In the genomic region with DNA sequence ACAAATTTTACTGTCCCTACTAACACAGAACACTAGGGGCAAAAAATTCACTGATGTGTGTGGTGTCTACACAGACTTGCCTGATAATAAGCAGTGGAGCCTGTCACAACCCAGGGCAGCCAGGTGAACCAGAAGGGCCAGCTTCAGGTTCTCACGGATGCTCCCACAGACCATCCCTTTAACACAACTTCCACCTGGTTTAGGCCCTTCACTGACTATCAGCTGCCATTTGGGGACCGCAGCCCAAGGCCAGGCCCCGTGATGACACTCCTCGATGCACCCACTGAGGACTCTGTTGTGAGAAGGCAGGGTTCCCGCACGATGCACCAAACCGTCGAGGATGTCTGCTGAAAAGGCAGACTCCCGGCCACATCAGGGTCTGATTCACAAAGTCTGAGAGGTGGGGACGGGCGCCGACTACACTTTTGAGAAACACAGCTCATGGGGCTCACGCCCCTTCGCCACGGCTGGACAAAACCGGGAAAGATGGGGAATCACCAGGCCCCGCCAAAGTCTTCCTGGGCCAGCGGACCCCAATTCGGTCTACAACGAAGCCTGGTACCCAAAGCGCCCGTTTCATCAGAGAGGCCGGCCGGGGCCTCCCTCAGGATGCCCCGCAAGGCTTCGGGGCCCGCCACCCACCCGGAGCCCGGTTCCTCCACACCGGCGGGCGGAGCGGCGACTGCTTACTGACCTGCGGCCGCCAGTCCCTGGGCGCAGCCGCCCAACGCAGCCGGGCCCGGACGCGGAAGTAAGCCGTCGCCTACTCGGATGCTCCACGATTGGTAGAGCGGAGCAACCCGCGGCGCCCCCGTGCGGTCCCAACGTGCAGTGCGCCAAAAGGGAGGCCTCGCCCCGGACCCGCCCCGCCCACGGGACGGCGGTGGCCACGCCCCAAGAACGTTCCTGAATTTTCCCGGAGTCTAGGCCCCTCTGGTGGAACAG, we compare ENCODE assay signal across 8 mouse cellular contexts. TPM values are rescaled to one million over a fixed set of nuclear protein-coding genes. Genes with fewer than 3 reads are reported as not detected.
A peak's percentile ranks its signal among the peaks of the same experiment; 100 is the strongest.
DNase-seq lines count a peak whose midpoint lies in the region; ATAC-seq and TF ChIP-seq lines count a peak whose summit lies in the region.

No protein-coding gene starts in this region.

- under 1% methylated on average over 63 of the region's 65 CpGs for WGBS in forebrain, embryonic 14.5 days
- under 1% methylated on average over 65 of the region's 65 CpGs for WGBS in neural tube, embryonic 15.5 days

- H3K27ac ChIP-seq in ES-Bruce4 (ENCODE audit: insufficient read depth, low read length): no peak overlapping the region
- peak overlapping the region; percentile 56 for H3K27ac ChIP-seq in forebrain, embryonic 14.5 days (ENCODE audit: low read depth, low read length)
- peak overlapping the region; percentile 87 for H3K27ac ChIP-seq in neural tube, embryonic 15.5 days (replicated peaks)

- peak overlapping the region; percentile 58 for H3K4me2 ChIP-seq in forebrain, embryonic 14.5 days (ENCODE audit: low read length)
- H3K4me2 ChIP-seq in neural tube, embryonic 15.5 days: peak overlapping the region; percentile 87

- no peak for TF ChIP-seq POLR2A in ES-Bruce4 (IDR thresholded peaks at IDR 0.05; ENCODE audit: insufficient read depth, low read length)

- peak; percentile 60 for TF ChIP-seq CTCF in ES-Bruce4 (IDR thresholded peaks at IDR 0.05; ENCODE audit: low read depth, low read length)

- DNase-seq in forebrain, embryonic 14.5 days (ENCODE audit: low spot score): peak; percentile 94
- peak; percentile 98 to 99 for DNase-seq in heart, postnatal 14 days
- peak; percentile 95 for DNase-seq in layer of hippocampus, adult 11-12 months (ENCODE audit: low spot score)
- DNase-seq in lung, adult 18-20 months: peak; percentile 95 to 96
- DNase-seq in testis, postnatal 14 days (ENCODE audit: low spot score): peak; percentile 95

- peak; percentile 97 for ATAC-seq in cerebellum, adult (ENCODE audit: insufficient number of reproducible peaks, low FRiP score, low TSS enrichment)
- peak; percentile 97 for ATAC-seq in forebrain, embryonic 14.5 days
- peak; percentile 98 for ATAC-seq in neural tube, embryonic 15.5 days (ENCODE audit: low FRiP score)

- peak overlapping the region; percentile 72 for H3K4me3 ChIP-seq in ES-Bruce4 (ENCODE audit: low read depth, low read length)
- H3K4me3 ChIP-seq in forebrain, embryonic 14.5 days (ENCODE audit: low read depth, low read length): peak overlapping the region; percentile 59
- H3K4me3 ChIP-seq in neural tube, embryonic 15.5 days (replicated peaks): peak overlapping the region; percentile 87

- TF ChIP-seq EP300 in ES-Bruce4 (IDR thresholded peaks at IDR 0.05; ENCODE audit: insufficient read depth, low read depth, low read length): peak; percentile 26; the same call in 1 of the 2 replicates

- H3K36me3 ChIP-seq in ES-Bruce4 (ENCODE audit: control insufficient read depth, insufficient read depth, low read length, poor library complexity, severe bottlenecking): peaks cover 5% of the 10 kb centered on the region
- peaks cover 11% of the 10 kb centered on the region; the same call in 1 of the 2 replicates for H3K36me3 ChIP-seq in forebrain, embryonic 14.5 days (ENCODE audit: control insufficient read depth, insufficient read depth, low read length)
- H3K36me3 ChIP-seq in neural tube, embryonic 15.5 days: peaks cover 4% of the 10 kb centered on the region

- no peaks in the 10 kb centered on the region for H3K4me1 ChIP-seq in ES-Bruce4 (ENCODE audit: control insufficient read depth, insufficient read depth, low read length)
- peaks cover 14% of the 10 kb centered on the region; the same call in 1 of the 2 replicates for H3K4me1 ChIP-seq in forebrain, embryonic 14.5 days (ENCODE audit: control insufficient read depth, insufficient read depth, low read length)
- H3K4me1 ChIP-seq in neural tube, embryonic 15.5 days: peaks cover 11% of the 10 kb centered on the region

- intact Hi-C loops in heart, postnatal 14 days (cut with DNase I): loop anchor here (5.0 kb wide), 1 partner anchor 542 kb away; no protein-coding TSS in a partner anchor

- H3K27me3 ChIP-seq in ES-Bruce4 (ENCODE audit: control insufficient read depth, insufficient read depth, low read length, poor library complexity, severe bottlenecking): no peaks in the 10 kb centered on the region
- no peaks in the 10 kb centered on the region for H3K27me3 ChIP-seq in forebrain, embryonic 14.5 days (replicated peaks; ENCODE audit: control insufficient read depth, insufficient read depth, low read length)
- no peaks in the 10 kb centered on the region for H3K27me3 ChIP-seq in neural tube, embryonic 15.5 days (replicated peaks)

- peak overlapping the region; percentile 71 for H3K9ac ChIP-seq in ES-Bruce4 (ENCODE audit: low read depth, poor library complexity, severe bottlenecking)
- peak overlapping the region; percentile 86 for H3K9ac ChIP-seq in forebrain, embryonic 14.5 days (ENCODE audit: low read length)
- H3K9ac ChIP-seq in neural tube, embryonic 15.5 days (replicated peaks): peak overlapping the region; percentile 95

- H3K9me3 ChIP-seq in ES-Bruce4 (replicated peaks; ENCODE audit: control insufficient read depth, insufficient read depth, low read length, poor library complexity, severe bottlenecking): no peaks in the 10 kb centered on the region
- no peaks in the 10 kb centered on the region for H3K9me3 ChIP-seq in forebrain, embryonic 14.5 days (replicated peaks; ENCODE audit: control insufficient read depth, low read length)
- H3K9me3 ChIP-seq in neural tube, embryonic 15.5 days (replicated peaks): no peaks in the 10 kb centered on the region

RNA-seq across cellular contexts. Expression of a gene that starts 26.2 kb away (rescaled TPM):
- 88.7 and 99.4 TPM in 2 replicates for polyA plus RNA-seq in ES-Bruce4 (2011; ENCODE audit: insufficient read depth, insufficient read length, low read depth, missing spikeins)
- 11.0 and 12.2 TPM in 2 replicates for polyA plus RNA-seq in forebrain, embryonic 14.5 days (2014; fragmentation: Nextera tagmentation; extraction: Ambion mirVana)
- 1 to 10 TPM; 3.5 to 4.5 TPM for total RNA-seq in heart, postnatal 14 days (2021)
- polyA plus RNA-seq in neural tube, embryonic 15.5 days (2015; fragmentation: Nextera tagmentation; extraction: Ambion mirVana): 2.3 and 5.0 TPM in 2 replicates

RNA-seq across cellular contexts. Expression of a gene that starts 49.2 kb away (rescaled TPM):
- 21.3 and 24.2 TPM in 2 replicates for polyA plus RNA-seq in ES-Bruce4 (2011; ENCODE audit: insufficient read depth, insufficient read length, low read depth, missing spikeins)
- polyA plus RNA-seq in forebrain, embryonic 14.5 days (2014; fragmentation: Nextera tagmentation; extraction: Ambion mirVana): 22.1 and 22.6 TPM in 2 replicates
- 1 to 10 TPM; 6.4 to 7.2 TPM for total RNA-seq in heart, postnatal 14 days (2021)
- 24.8 and 25.4 TPM in 2 replicates for polyA plus RNA-seq in neural tube, embryonic 15.5 days (2015; fragmentation: Nextera tagmentation; extraction: Ambion mirVana)
